Mouse (Mus musculus) left cerebral cortex, adult 9 months (tissue): ENCODE results near the gene Yae1d1.
"Not testable (repeated sequence)": the region's sequence is repeated elsewhere in the genome, so short reads cannot be mapped to it uniquely, and the experiment has no call there.

Experiments
- DNase-seq, 2 experiments: peaks; one replicate each; pipeline ENCODE4 v3.0.0; 2022; ENCODE audit warnings: low spot score in 2 of 2

The Yae1d1 gene

GRCm38 (mm10) chr13:17992697-17993514, at the start of gene Yae1d1:
TSS of gene Yae1d1 (minus strand) at chr13:17993349.
- DNase-seq = peak; percentile 42 to 89

DNA sequence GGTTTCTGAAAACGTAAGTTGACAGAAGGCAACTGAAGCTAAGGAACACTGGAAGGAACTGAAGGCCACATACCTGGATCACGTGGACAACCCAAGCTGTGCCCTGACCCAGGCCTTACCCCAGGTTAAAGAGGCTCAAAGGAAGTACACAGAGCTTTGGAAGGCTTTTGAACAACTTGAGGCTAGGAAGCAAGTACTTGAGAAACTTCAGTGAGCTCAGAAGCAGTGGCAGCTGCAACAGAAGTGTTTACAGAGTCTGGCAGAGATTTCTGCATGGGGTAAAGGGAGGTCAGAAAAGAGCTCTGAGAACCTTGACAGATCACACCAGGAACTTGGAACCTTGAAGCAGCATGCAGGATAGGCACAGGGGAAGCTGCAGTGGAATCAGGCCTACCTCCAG, 45.7 kb upstream of the Yae1d1 start:
- DNase-seq = no peak

GRCm38 (mm10) chr13:18016604-18017003, 23.5 kb upstream of the Yae1d1 start:
- no peak for DNase-seq

DNA sequence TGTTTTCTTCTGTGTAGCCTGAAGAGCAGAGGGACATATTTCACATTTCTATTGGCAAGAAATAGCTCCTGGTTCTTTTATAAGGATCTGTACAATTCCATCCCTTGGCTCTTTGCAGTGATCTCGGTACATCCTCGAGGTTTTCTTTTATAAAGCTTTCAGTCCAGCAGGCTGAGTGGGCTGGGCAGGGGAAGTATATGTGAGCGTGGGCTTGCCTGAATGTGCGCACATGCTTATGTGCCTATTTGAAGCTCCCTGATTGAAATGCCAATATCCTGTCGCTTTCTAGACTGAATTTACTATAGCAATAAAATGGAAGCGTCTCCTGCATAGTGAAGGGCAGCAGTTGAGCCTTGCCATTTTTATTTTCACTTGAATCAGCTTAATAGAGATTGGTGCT, 20.1 kb upstream of the Yae1d1 start:
- DNase-seq = peak in 1 of 2 experiments; percentile 23

DNA sequence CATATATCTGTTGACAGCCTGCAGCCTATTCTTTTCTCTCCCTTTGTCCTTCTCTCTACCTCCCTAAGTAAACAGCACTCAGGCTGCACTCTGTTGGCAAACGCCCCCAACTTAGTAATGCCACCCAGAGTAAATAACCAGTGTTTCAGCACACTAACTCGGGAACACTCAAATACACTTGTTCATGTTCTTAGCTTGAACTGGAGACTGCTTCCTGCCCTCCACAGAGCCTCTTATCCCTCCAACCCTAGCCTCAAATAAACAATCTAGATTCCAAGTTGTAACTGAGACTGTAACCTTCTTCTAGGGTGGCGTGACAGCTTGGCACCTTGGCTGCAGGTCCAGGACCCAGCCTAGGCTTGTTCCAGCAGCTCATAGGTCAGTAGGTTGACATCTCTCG, 17.9 kb upstream of the Yae1d1 start:
- DNase-seq = no peak

- no peak for DNase-seq
Measured at GRCm38 (mm10) chr13:17993515-17993847, 332 bp upstream of the Yae1d1 start.

DNA sequence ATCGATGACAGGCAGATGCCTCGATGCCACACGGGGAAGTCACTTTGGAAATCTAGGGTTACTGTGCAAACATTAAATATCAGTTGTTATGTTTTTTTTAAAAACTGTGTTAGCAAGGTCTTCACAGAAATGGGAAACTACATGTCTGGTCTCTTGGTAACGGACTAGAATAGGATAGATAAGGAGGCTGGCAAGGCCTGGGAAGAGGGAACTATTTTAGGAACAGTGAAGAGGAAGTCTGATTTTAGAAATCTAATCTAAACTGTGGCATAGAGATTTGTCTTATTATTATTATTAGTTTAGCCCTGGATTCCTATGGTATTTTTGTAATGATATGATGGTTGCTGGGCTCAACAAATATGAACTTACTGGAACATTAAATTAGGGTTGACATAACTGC, 1.1 kb downstream of the Yae1d1 start:
- no peak for DNase-seq

GRCm38 (mm10) chr13:17983194-17983593, 10.0 kb downstream of the Yae1d1 start:
- DNase-seq = peak in 1 of 2 experiments; percentile 60

DNA sequence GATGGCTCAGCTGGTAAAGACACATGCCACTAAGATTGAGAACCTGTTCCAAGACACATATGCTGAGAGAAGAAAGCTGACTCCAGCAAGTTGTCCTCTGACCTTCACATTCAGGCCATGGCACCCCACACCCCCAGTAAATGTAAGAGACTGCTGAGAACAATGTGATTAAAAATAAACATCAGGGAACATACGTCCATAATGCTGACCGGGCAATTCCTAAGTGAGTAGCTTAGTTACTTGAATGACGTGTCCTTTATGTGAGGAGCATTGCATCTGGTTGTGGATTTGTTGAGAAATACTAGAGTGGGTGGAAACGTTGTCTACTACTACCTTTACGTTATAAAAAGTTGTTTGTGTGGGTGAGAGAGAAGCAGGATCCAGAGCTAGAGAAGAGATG, 10.5 kb downstream of the Yae1d1 start:
- DNase-seq = no peak

GRCm38 (mm10) chr13:17976854-17977739, 16.1 kb downstream of the Yae1d1 start:
- DNase-seq = no peak

GRCm38 (mm10) chr13:17975891-17976290, 17.3 kb downstream of the Yae1d1 start:
- no peak for DNase-seq

GRCm38 (mm10) chr13:17975457-17975856, 17.7 kb downstream of the Yae1d1 start:
- no peak for DNase-seq

DNA sequence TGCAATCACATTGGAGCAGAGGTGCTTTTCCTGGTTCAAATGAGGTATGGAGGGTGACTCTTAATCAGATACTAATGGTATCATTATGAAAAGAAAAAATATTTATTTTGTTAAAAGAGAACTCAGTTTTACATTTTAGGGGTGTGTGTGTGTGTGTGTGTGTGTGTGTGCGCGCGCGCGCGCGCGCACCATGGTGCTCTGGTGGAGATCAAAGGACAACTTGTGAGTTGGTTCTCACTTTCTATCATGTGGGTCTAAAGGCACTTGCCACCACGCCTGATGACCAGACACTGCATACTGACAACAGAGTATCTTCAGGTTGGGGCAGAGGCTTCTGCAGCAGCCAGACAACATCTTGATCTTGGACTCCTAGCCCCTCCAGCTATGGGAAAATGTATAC, 18.4 kb downstream of the Yae1d1 start:
- DNase-seq = no peak

- DNase-seq = no peak
Measured at GRCm38 (mm10) chr13:17960613-17961012, 32.5 kb downstream of the Yae1d1 start.

GRCm38 (mm10) chr13:17954282-17954681, 38.9 kb downstream of the Yae1d1 start:
- no peak for DNase-seq

DNA sequence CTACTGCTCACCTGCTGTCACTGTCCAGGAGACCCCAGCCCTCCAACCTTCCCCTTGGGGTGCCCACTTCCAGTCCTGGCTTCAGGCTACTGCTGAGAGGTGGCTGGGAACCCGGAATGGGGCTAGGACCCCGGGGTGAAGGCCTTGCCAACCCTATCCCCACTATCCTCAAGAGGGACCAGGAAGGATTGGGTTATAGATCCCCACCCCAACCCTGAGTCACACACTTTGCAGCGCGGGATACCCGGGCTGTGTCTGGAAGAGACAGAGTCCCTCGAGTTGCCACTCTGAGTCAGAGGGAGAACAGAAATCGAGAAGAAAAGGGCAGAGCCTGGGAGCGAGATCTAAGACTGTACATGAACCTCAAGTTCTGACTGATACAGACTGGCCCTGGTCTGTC, 42.6 kb downstream of the Yae1d1 start:
- DNase-seq = not testable (repeated sequence)

GRCm38 (mm10) chr13:17949555-17949954, 43.6 kb downstream of the Yae1d1 start:
- peak in 1 of 2 experiments; percentile 8 for DNase-seq

DNA sequence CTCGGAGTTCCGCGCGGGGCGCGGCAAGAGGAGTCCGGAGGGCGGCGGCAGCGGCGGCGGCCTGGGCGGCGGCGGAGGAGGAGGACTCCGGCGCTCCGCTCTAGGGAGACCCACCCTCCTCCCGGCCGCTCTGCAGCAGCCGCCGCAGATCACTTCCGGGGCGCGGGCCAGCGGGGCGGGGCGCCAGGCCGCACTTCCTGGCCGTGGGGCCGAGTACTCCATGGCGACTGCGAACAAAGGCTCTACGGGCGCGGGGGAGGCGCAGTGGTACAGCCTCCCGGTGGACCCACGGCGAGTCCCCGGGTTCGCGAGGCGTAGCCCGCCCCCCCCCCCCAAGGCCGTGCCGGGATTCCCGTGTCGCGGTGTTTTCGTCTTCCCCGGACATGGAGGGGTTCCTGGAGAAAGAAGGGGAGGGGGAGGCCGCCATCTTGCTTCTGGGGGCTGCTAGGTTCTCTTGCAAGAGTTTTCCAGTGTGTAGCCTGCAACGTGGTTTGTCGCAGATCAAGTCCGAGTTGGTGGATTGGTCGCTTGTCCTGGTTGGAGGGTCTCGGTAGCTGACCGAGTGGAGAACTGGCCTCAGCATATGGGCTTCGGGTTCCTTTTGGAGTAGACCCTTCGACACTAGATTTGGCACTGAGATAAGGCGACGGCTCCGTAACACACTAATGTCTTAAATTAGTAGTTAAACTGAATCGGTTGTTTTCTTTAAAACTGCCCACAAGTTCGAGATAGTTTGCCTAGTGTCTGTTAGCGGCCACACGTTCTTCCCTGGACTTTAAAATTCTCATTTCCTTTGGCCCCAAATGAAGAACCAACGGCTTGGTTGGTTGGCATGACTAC, 48.9 kb downstream of the Yae1d1 start, which contains the start of gene Rala:
Gene Rala, minus strand, starts transcription at position 162 of the 840 bp plus-strand sequence.
- peak; percentile 77 to 91 for DNase-seq

DNA sequence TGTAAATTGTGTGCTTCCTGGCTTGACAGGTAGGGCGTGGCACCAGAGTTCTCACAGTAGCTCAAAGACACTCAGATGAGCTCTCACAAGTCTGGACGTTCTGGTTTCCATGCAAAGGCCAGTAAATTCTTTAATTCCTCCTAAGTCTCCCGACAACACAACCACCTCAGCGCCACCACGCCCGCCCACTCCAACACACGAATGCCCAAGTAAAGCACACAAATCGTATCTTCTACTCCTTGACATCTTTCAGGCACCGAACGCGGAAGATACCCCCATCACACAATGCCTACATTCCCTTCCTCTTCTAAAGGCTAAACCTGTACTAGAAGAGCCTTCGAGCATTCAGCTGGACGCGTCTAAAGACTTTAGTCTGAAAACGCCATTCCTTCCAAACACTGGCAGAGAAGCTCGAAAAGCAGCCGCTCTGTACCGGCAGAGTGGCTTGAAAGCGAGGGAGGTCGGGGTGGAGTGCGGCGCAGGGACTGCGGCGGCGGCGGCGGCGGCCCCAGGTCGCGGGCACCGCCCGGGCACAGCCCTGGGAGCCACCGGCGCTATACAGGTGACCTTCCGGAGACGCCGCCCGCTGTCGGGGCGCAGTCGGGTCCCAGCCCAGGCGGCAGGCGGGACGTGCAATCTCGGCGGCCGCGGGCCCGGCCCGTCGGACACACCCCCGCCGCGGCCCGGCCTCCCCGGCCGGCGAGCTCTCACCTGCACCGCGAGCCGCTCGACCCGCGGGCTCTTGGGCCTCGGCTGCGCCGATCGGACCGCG, 49.7 kb downstream of the Yae1d1 start:
- DNase-seq = peak; percentile 11 to 25

GRCm38 (mm10) chr13:17942338-17942737, 50.8 kb downstream of the Yae1d1 start:
- no peak for DNase-seq
